19 mouse cellular contexts compared by ENCODE assay signal in the genomic region with DNA sequence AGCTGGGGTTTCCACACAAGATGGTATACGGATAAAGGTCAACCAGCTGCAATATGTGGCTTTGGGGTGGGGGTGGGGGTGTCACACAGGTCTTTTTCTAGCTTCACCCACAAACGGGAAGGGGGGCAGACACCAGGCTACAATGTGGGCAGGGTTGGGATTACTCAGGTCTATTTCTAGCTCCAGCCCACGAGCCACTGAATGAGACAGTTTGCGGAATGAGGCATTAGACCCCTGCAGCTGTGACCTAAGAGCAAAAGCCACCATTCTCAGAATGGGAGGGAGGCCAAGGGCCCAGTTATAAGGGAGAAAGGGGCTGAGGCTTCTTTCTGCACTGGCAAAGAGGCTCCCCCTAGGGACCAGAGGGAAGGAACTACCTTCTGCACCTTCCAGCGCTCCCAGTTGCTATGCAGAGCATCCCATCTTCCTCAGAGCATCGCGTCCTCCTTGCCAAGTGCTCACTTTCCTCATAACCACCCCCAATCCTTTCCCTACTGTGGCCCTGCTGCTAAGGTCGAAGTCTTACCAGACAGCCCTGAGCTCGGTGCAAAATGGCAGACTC. TPM values are rescaled to one million over a fixed set of nuclear protein-coding genes. Genes with fewer than 3 reads are reported as not detected.
DNase-seq lines count a peak whose midpoint lies in the region; ATAC-seq and TF ChIP-seq lines count a peak whose summit lies in the region.
"Had no signal": no experiment of that assay in that cellular context is flagged by ENCODE, and none has a peak within 500 bp of the region (broad histone marks: within the 10 kb centered on the region; RNA-seq: fewer than 3 reads in every experiment).

No protein-coding gene starts in this region.

- no peak for ATAC-seq in intestine, postnatal 0 days
- no peak for ATAC-seq in intestine, embryonic 16.5 days
- no peak for ATAC-seq in stomach, postnatal 0 days (ENCODE audit: low FRiP score, low TSS enrichment)

- H3K27me3 ChIP-seq in intestine, postnatal 0 days (replicated peaks; ENCODE audit: control insufficient read depth, insufficient read depth, low read length): no peaks in the 10 kb centered on the region
- H3K27me3 ChIP-seq in intestine, embryonic 16.5 days (replicated peaks; ENCODE audit: control insufficient read depth, insufficient read depth, low read length): no peaks in the 10 kb centered on the region
- no peaks in the 10 kb centered on the region for H3K27me3 ChIP-seq in stomach, postnatal 0 days (ENCODE audit: control insufficient read depth, insufficient read depth, low read length)
- H3K27me3 ChIP-seq: limb, embryonic 12.5 days; neural tube, embryonic 15.5 days had no signal

- H3K9me3 ChIP-seq in intestine, postnatal 0 days (ENCODE audit: control insufficient read depth): no peaks in the 10 kb centered on the region
- H3K9me3 ChIP-seq in intestine, embryonic 16.5 days (ENCODE audit: control insufficient read depth, low read length): no peaks in the 10 kb centered on the region
- H3K9me3 ChIP-seq in stomach, postnatal 0 days (ENCODE audit: control insufficient read depth, low read length): no peaks in the 10 kb centered on the region
- H3K9me3 ChIP-seq: limb, embryonic 12.5 days; megakaryocyte, embryonic 14.5 days; neural tube, embryonic 15.5 days had no signal

- TF ChIP-seq CTCF in intestine, postnatal 0 days (IDR thresholded peaks at IDR 0.05; ENCODE audit: low read depth): peak; percentile 39
- peak; percentile 22; the same call in 1 of the 2 replicates for TF ChIP-seq CTCF in stomach, postnatal 0 days (IDR thresholded peaks at IDR 0.05; ENCODE audit: low read depth)

- no peaks in the 10 kb centered on the region for H3K36me3 ChIP-seq in intestine, postnatal 0 days (ENCODE audit: control insufficient read depth, insufficient read depth)
- H3K36me3 ChIP-seq in intestine, embryonic 16.5 days (ENCODE audit: control insufficient read depth, insufficient read depth, low read length): no peaks in the 10 kb centered on the region
- no peaks in the 10 kb centered on the region for H3K36me3 ChIP-seq in stomach, postnatal 0 days (ENCODE audit: control insufficient read depth, insufficient read depth, low read length)
- H3K36me3 ChIP-seq: G1E; limb, embryonic 12.5 days; neural tube, embryonic 15.5 days had no signal

- no peak overlapping the region for H3K4me2 ChIP-seq in intestine, postnatal 0 days (replicated peaks; ENCODE audit: low read depth)
- no peak overlapping the region for H3K4me2 ChIP-seq in intestine, embryonic 16.5 days (ENCODE audit: low read depth, low read length)
- no peak overlapping the region for H3K4me2 ChIP-seq in stomach, postnatal 0 days (replicated peaks; ENCODE audit: low read depth)
- H3K4me2 ChIP-seq: heart, embryonic 11.5 days; limb, embryonic 12.5 days; neural tube, embryonic 15.5 days had no signal

- TF ChIP-seq EP300 in stomach, postnatal 0 days (optimal IDR thresholded peaks at IDR 0.05): no peak

- no peak overlapping the region for H3K27ac ChIP-seq in intestine, postnatal 0 days (ENCODE audit: low read depth, low read length)
- no peak overlapping the region for H3K27ac ChIP-seq in intestine, embryonic 16.5 days (ENCODE audit: low read length)
- no peak overlapping the region for H3K27ac ChIP-seq in stomach, postnatal 0 days (replicated peaks)
- H3K27ac ChIP-seq: limb, embryonic 12.5 days; neural tube, embryonic 15.5 days had no signal

- peak; percentile 7 for DNase-seq in thymus, postnatal 14 days
- no peak for DNase-seq in thymus, adult 18-20 months
- peak; percentile 65 for DNase-seq in brain, adult 2 months (ENCODE audit: low read depth, low spot score)
- DNase-seq in stomach, postnatal 0 days (ENCODE audit: low spot score): no peak
- DNase-seq in gastrocnemius, adult 18-20 months (ENCODE audit: low spot score): no peak
- DNase-seq: adrenal gland, postnatal 14 days; heart, postnatal 4 days; kidney, postnatal 36 days; layer of hippocampus, postnatal 36 days; lung, adult 2 months; right cerebral cortex, postnatal 25 days; thymus, postnatal 25 days had no signal

- no peaks in the 10 kb centered on the region; the same call in 1 of the 2 replicates for H3K4me1 ChIP-seq in intestine, postnatal 0 days (replicated peaks; ENCODE audit: control insufficient read depth, insufficient read depth, low read length)
- H3K4me1 ChIP-seq in intestine, embryonic 16.5 days (ENCODE audit: control insufficient read depth, insufficient read depth, low read length): peaks cover 8% of the 10 kb centered on the region
- no peaks in the 10 kb centered on the region for H3K4me1 ChIP-seq in stomach, postnatal 0 days (replicated peaks; ENCODE audit: control insufficient read depth, insufficient read depth)

- no peak overlapping the region for H3K4me3 ChIP-seq in intestine, postnatal 0 days (ENCODE audit: low read depth, low read length)
- H3K4me3 ChIP-seq in intestine, embryonic 16.5 days (ENCODE audit: low read length): no peak overlapping the region
- no peak overlapping the region for H3K4me3 ChIP-seq in stomach, postnatal 0 days (ENCODE audit: low read depth, low read length)
- H3K4me3 ChIP-seq: limb, embryonic 12.5 days; megakaryocyte, embryonic 14.5 days; neural tube, embryonic 15.5 days had no signal

- H3K9ac ChIP-seq in intestine, postnatal 0 days (ENCODE audit: low read depth, low read length): no peak overlapping the region
- H3K9ac ChIP-seq in intestine, embryonic 16.5 days (ENCODE audit: low read depth, low read length): no peak overlapping the region
- H3K9ac ChIP-seq in stomach, postnatal 0 days (ENCODE audit: low read length): no peak overlapping the region
- H3K9ac ChIP-seq: limb, embryonic 12.5 days; neural tube, embryonic 15.5 days had no signal

- 50% methylated on average over 9 of the region's 9 CpGs for WGBS in intestine, postnatal 0 days
- WGBS in intestine, embryonic 16.5 days: 38% methylated on average over 9 of the region's 9 CpGs
- WGBS in stomach, postnatal 0 days: 52% methylated on average over 9 of the region's 9 CpGs

RNA-seq across cellular contexts. Expression of a gene that starts 44.4 kb away (rescaled TPM):
- 19.4 and 19.8 TPM in 2 replicates for polyA plus RNA-seq in intestine, postnatal 0 days (2015; fragmentation: Nextera tagmentation; extraction: Ambion mirVana)
- 26.4 and 28.1 TPM in 2 replicates for polyA plus RNA-seq in intestine, embryonic 16.5 days (2015; fragmentation: Nextera tagmentation; extraction: Ambion mirVana)
- polyA plus RNA-seq in stomach, postnatal 0 days (2015; fragmentation: Nextera tagmentation; extraction: Ambion mirVana): 21.3 and 21.7 TPM in 2 replicates
- total RNA-seq in gastrocnemius, adult 18-20 months (2021): 10 to 100 TPM; 22.2 to 22.4 TPM

Comparison
In these comparisons a context has a peak if more than half of its experiments do, and no peak if none do; other contexts are left out.
1. DNase-seq: peak in thymus, postnatal 14 days (single experiment) and brain, adult 2 months (single experiment); none in thymus, adult 18-20 months (0 of 2), stomach, postnatal 0 days (single experiment) and gastrocnemius, adult 18-20 months (single experiment).